Mouse (Mus musculus): ENCODE measurements around the gene Grk3. TPM values are rescaled to one million over a fixed set of nuclear protein-coding genes. Genes with fewer than 3 reads are reported as not detected.

The Grk3 gene
- 22.4 and 23.3 TPM in 2 replicates for polyA plus RNA-seq (2015; fragmentation: Nextera tagmentation; extraction: Ambion mirVana)

- H3K36me3 ChIP-seq = no peaks in the 10 kb centered on the region
- 5% methylated on average over 29 of the region's 52 CpGs for WGBS
- no peaks in the 10 kb centered on the region; the same call in 1 of the 2 replicates for H3K27me3 ChIP-seq (replicated peaks)
- H3K27ac ChIP-seq (replicated peaks) = peak within 1 kb of the TSS; percentile 54
- H3K4me2 ChIP-seq = peak within 1 kb of the TSS; percentile 69
- H3K4me1 ChIP-seq = peaks cover 43% of the 10 kb centered on the region
- H3K4me3 ChIP-seq (replicated peaks) = peak within 1 kb of the TSS; percentile 67
- no peaks in the 10 kb centered on the region for H3K9me3 ChIP-seq (replicated peaks)
- ATAC-seq (ENCODE audit: low FRiP score) = peak; percentile 82
- peak within 1 kb of the TSS; percentile 77 for H3K9ac ChIP-seq (replicated peaks)
These were observed at the start of gene Grk3 for GRCm38 (mm10) chr5:113015236-113016061. Gene Grk3 (minus strand): TSS chr5:113015791.

GRCm38 (mm10) chr5:113054308-113054707 lies 38.7 kb upstream of the Grk3 start:
- H3K9ac ChIP-seq (replicated peaks) = no peak overlapping the region
- no peaks in the 10 kb centered on the region for H3K36me3 ChIP-seq
- peak; percentile 32; the same call in 1 of the 2 replicates for ATAC-seq (ENCODE audit: low FRiP score)
- H3K27me3 ChIP-seq (replicated peaks) = peaks cover 3% of the 10 kb centered on the region; the same call in 1 of the 2 replicates
- peaks cover 20% of the 10 kb centered on the region for H3K4me1 ChIP-seq
- H3K27ac ChIP-seq (replicated peaks) = no peak overlapping the region
- H3K9me3 ChIP-seq (replicated peaks) = no peaks in the 10 kb centered on the region
- no peak overlapping the region for H3K4me2 ChIP-seq
- H3K4me3 ChIP-seq (replicated peaks) = no peak overlapping the region
- WGBS = 4% methylated on average over 16 of the region's 16 CpGs

- WGBS = 53% methylated on average over 7 of the region's 7 CpGs
- peak overlapping the region; percentile 65 for H3K27ac ChIP-seq (replicated peaks)
These were observed 35.1 kb upstream of the Grk3 start for GRCm38 (mm10) chr5:113050581-113051185.

GRCm38 (mm10) chr5:113049876-113050275 lies 34.3 kb upstream of the Grk3 start:
- Histone ChIP-seq H3K36me3 (no peaks in the 10 kb centered on the region), H3K9ac (replicated peaks) (no peak overlapping the region), H3K4me1 (peaks cover 12% of the 10 kb centered on the region), H3K27ac (replicated peaks) (no peak overlapping the region), H3K27me3 (replicated peaks) (0 out of 2 replicates have a peak, but pooled peaks cover 2% of the 10 kb centered on the region), H3K4me3 (replicated peaks) (no peak overlapping the region), H3K9me3 (replicated peaks) (no peaks in the 10 kb centered on the region), H3K4me2 (no peak overlapping the region)
- ATAC-seq (ENCODE audit: low FRiP score) = no peak

More at GRCm38 (mm10) chr5:113050581-113051185, 35.1 kb upstream of the Grk3 start:
- no peaks in the 10 kb centered on the region for H3K36me3 ChIP-seq
- no peak overlapping the region for H3K4me3 ChIP-seq (replicated peaks)
- peaks cover 17% of the 10 kb centered on the region for H3K4me1 ChIP-seq
- H3K27me3 ChIP-seq (replicated peaks) = 0 out of 2 replicates have a peak, but pooled peaks cover 3% of the 10 kb centered on the region
- H3K9me3 ChIP-seq (replicated peaks) = no peaks in the 10 kb centered on the region
- no peak overlapping the region for H3K4me2 ChIP-seq
- no peak overlapping the region for H3K9ac ChIP-seq (replicated peaks)
- no peak for ATAC-seq (ENCODE audit: low FRiP score)

GRCm38 (mm10) chr5:113045511-113046273 lies 30.1 kb upstream of the Grk3 start:
- WGBS = 86% methylated on average over 10 of the region's 10 CpGs
- Histone ChIP-seq H3K4me1 (peaks cover 20% of the 10 kb centered on the region), H3K9ac (replicated peaks) (no peak overlapping the region), H3K4me3 (replicated peaks) (no peak overlapping the region), H3K4me2 (no peak overlapping the region), H3K9me3 (replicated peaks) (no peaks in the 10 kb centered on the region), H3K27me3 (replicated peaks) (no peaks in the 10 kb centered on the region), H3K36me3 (no peaks in the 10 kb centered on the region), H3K27ac (replicated peaks) (no peak overlapping the region)
- ATAC-seq (ENCODE audit: low FRiP score) = no peak

- Histone ChIP-seq H3K4me1 (peaks cover 19% of the 10 kb centered on the region), H3K9ac (replicated peaks) (no peak overlapping the region), H3K4me2 (no peak overlapping the region), H3K9me3 (replicated peaks) (no peaks in the 10 kb centered on the region), H3K27me3 (replicated peaks) (no peaks in the 10 kb centered on the region), H3K4me3 (replicated peaks) (no peak overlapping the region), H3K36me3 (no peaks in the 10 kb centered on the region), H3K27ac (replicated peaks) (no peak overlapping the region)
- no peak for ATAC-seq (ENCODE audit: low FRiP score)
- WGBS = 54% methylated on average over 8 of the region's 8 CpGs
These were observed 27.9 kb upstream of the Grk3 start for GRCm38 (mm10) chr5:113043531-113043930.

- Histone ChIP-seq H3K27me3 (replicated peaks) (no peaks in the 10 kb centered on the region), H3K9ac (replicated peaks) (no peak overlapping the region), H3K27ac (replicated peaks) (peak overlapping the region; percentile 58), H3K9me3 (replicated peaks) (no peaks in the 10 kb centered on the region), H3K4me2 (no peak overlapping the region), H3K4me3 (replicated peaks) (no peak overlapping the region), H3K36me3 (no peaks in the 10 kb centered on the region), H3K4me1 (peaks cover 19% of the 10 kb centered on the region)
- ATAC-seq (ENCODE audit: low FRiP score) = peak; percentile 88
- WGBS = 3% methylated on average over 5 of the region's 5 CpGs
These were observed 26.0 kb upstream of the Grk3 start for GRCm38 (mm10) chr5:113041567-113042071.

GRCm38 (mm10) chr5:113040776-113041175 lies 25.2 kb upstream of the Grk3 start:
- no peak overlapping the region for H3K4me2 ChIP-seq
- H3K27me3 ChIP-seq (replicated peaks) = no peaks in the 10 kb centered on the region
- ATAC-seq (ENCODE audit: low FRiP score) = no peak
- H3K9ac ChIP-seq (replicated peaks) = no peak overlapping the region
- H3K36me3 ChIP-seq = no peaks in the 10 kb centered on the region
- peaks cover 19% of the 10 kb centered on the region for H3K4me1 ChIP-seq
- peak overlapping the region; percentile 58; the same call in 1 of the 2 replicates for H3K27ac ChIP-seq (replicated peaks)
- H3K4me3 ChIP-seq (replicated peaks) = no peak overlapping the region
- no peaks in the 10 kb centered on the region for H3K9me3 ChIP-seq (replicated peaks)
- 32% methylated on average over 6 of the region's 6 CpGs for WGBS

GRCm38 (mm10) chr5:113038601-113039000 lies 23.0 kb upstream of the Grk3 start:
- Histone ChIP-seq H3K4me2 (no peak overlapping the region), H3K27me3 (replicated peaks) (no peaks in the 10 kb centered on the region), H3K9me3 (replicated peaks) (no peaks in the 10 kb centered on the region), H3K4me1 (peaks cover 33% of the 10 kb centered on the region), H3K27ac (replicated peaks) (no peak overlapping the region), H3K9ac (replicated peaks) (no peak overlapping the region), H3K36me3 (no peaks in the 10 kb centered on the region), H3K4me3 (replicated peaks) (no peak overlapping the region)
- no peak for ATAC-seq (ENCODE audit: low FRiP score)
- WGBS = 66% methylated on average over 6 of the region's 6 CpGs

- H3K27me3 ChIP-seq (replicated peaks) = no peaks in the 10 kb centered on the region
- peaks cover 23% of the 10 kb centered on the region for H3K4me1 ChIP-seq
- ATAC-seq (ENCODE audit: low FRiP score) = no peak
- H3K36me3 ChIP-seq = no peaks in the 10 kb centered on the region
- H3K27ac ChIP-seq (replicated peaks) = peak overlapping the region; percentile 18; the same call in 1 of the 2 replicates
- no peaks in the 10 kb centered on the region for H3K9me3 ChIP-seq (replicated peaks)
- H3K9ac ChIP-seq (replicated peaks) = no peak overlapping the region
- H3K4me3 ChIP-seq (replicated peaks) = no peak overlapping the region
- WGBS = 55% methylated on average over 10 of the region's 10 CpGs
- no peak overlapping the region for H3K4me2 ChIP-seq
These were observed 19.8 kb upstream of the Grk3 start for GRCm38 (mm10) chr5:113035094-113036047.

Data from neural tube, embryonic 15.5 days (tissue).